Mouse (Mus musculus): Measurements from ENCODE around the gene Rbp2. TPM values are rescaled to one million over a fixed set of nuclear protein-coding genes. Genes with fewer than 3 reads are reported as not detected.

Rbp2 gene
- polyA plus RNA-seq, 1 experiment from 2014 or later: 1.9 TPM

Other genes starting within 250 kb of the Rbp2 start
- gene Nmnat3, start 198.7 kb upstream of the Rbp2 start, polyA plus RNA-seq (2014; fragmentation: Nextera tagmentation; extraction: Ambion mirVana): 35.9 and 36.6 TPM in 2 replicates
- 49.7 and 54.1 TPM in 2 replicates for gene Rbp1, start 63.2 kb upstream of the Rbp2 start, polyA plus RNA-seq (2014; fragmentation: Nextera tagmentation; extraction: Ambion mirVana)
- gene Copb2, start 77.6 kb downstream of the Rbp2 start, polyA plus RNA-seq (2014; fragmentation: Nextera tagmentation; extraction: Ambion mirVana): 134 and 157 TPM in 2 replicates
- 85.4 and 96.5 TPM in 2 replicates for gene Mrps22, start 115.5 kb downstream of the Rbp2 start, polyA plus RNA-seq (2014; fragmentation: Nextera tagmentation; extraction: Ambion mirVana)